In genomic region chr8:27868591-27868990, GRCm38 (mm10) we compare ENCODE assay signal across 21 mouse cellular contexts.
DNase-seq lines count a peak whose midpoint lies in the region; ATAC-seq lines count a peak whose summit lies in the region.
"Had no signal": no experiment of that assay in that cellular context is flagged by ENCODE, and none has a peak within 500 bp of the region (broad histone marks: within the 10 kb centered on the region; RNA-seq: fewer than 3 reads in every experiment).

No protein-coding gene starts in this region.

- H3K27ac ChIP-seq in intestine, embryonic 15.5 days, result no peak overlapping the region
- H3K27ac ChIP-seq: forebrain, embryonic 12.5 days; heart, embryonic 13.5 days; hindbrain, postnatal 0 days; neural tube, embryonic 13.5 days had no signal

- H3K27me3 ChIP-seq in intestine, embryonic 15.5 days (replicated peaks), result no peaks in the 10 kb centered on the region
- H3K27me3 ChIP-seq: forebrain, embryonic 12.5 days; heart, embryonic 13.5 days; neural tube, embryonic 13.5 days had no signal

- no peak for ATAC-seq in intestine, embryonic 15.5 days
- ATAC-seq: CD4-positive, CD25-positive, alpha-beta regulatory T cell, adult 4 months; hindbrain, postnatal 0 days had no signal

- H3K4me1 ChIP-seq in intestine, embryonic 15.5 days (replicated peaks), result no peaks in the 10 kb centered on the region
- H3K4me1 ChIP-seq: forebrain, embryonic 12.5 days; heart, embryonic 13.5 days; neural tube, embryonic 13.5 days had no signal

- 85% methylated on average over 7 of the region's 7 CpGs for WGBS in intestine, embryonic 15.5 days

- H3K4me3 ChIP-seq in intestine, embryonic 15.5 days (replicated peaks), result no peak overlapping the region
- H3K4me3 ChIP-seq: forebrain, embryonic 12.5 days; heart, embryonic 13.5 days; neural tube, embryonic 13.5 days had no signal

- DNase-seq in left cerebral cortex, adult 11 months (ENCODE audit: low spot score), result peak; percentile 60
- DNase-seq in left cerebral cortex, postnatal 4 days, result no peak
- peak; percentile 76 for DNase-seq in layer of hippocampus, adult 9-11 months
- peak; percentile 46 to 77 for DNase-seq in left cerebral cortex, postnatal 14 days (ENCODE audit: low spot score in 2 of 2)
- peak; percentile 86 for DNase-seq in telencephalon, adult 2 months (ENCODE audit: low read depth, low spot score)
- DNase-seq in kidney, postnatal 10 days, result no peak
- DNase-seq in testis, postnatal 10 days (ENCODE audit: low spot score), result no peak
- DNase-seq: cerebellum, postnatal 14 days; heart, postnatal 4 days; kidney, adult 8-10 months; lung, adult 2 months; lung, postnatal 4 days; spleen, adult 18-20 months had no signal

- no peak overlapping the region for H3K9ac ChIP-seq in intestine, embryonic 15.5 days
- H3K9ac ChIP-seq: forebrain, embryonic 12.5 days; heart, embryonic 13.5 days; neural tube, embryonic 13.5 days had no signal

- H3K4me2 ChIP-seq in intestine, embryonic 15.5 days (replicated peaks), result no peak overlapping the region
- H3K4me2 ChIP-seq: forebrain, embryonic 12.5 days; heart, embryonic 13.5 days; midbrain, embryonic 11.5 days; neural tube, embryonic 13.5 days had no signal

- intact Hi-C loops in left cerebral cortex, postnatal 4 days (cut with DNase I), result no loop called here
- intact Hi-C loops in left cerebral cortex, postnatal 14 days (cut with DNase I), result no loop called here

- no peaks in the 10 kb centered on the region for H3K9me3 ChIP-seq in intestine, embryonic 15.5 days
- H3K9me3 ChIP-seq: forebrain, embryonic 12.5 days; heart, embryonic 13.5 days; neural tube, embryonic 13.5 days had no signal

- no peaks in the 10 kb centered on the region for H3K36me3 ChIP-seq in intestine, embryonic 15.5 days
- H3K36me3 ChIP-seq: forebrain, embryonic 12.5 days; G1E; heart, embryonic 13.5 days; neural tube, embryonic 13.5 days had no signal

Comparison
In these comparisons a context has a peak if more than half of its experiments do, and no peak if none do; other contexts are left out.
1. DNase-seq: peak in left cerebral cortex, adult 11 months (single experiment), layer of hippocampus, adult 9-11 months (single experiment), left cerebral cortex, postnatal 14 days (2 of 2) and telencephalon, adult 2 months (single experiment); none in left cerebral cortex, postnatal 4 days (single experiment), kidney, postnatal 10 days (single experiment) and testis, postnatal 10 days (single experiment).